Mouse (Mus musculus) thymus, postnatal 36 days (tissue): ENCODE data around the gene Map2.

Source experiments
- DNase-seq, 2 experiments: peaks; one replicate each; pipeline ENCODE4 v3.0.0; 2022; ENCODE audit warnings: mixed read lengths in 2 of 2

Gene Map2

GRCm38 (mm10) chr1:66395826-66396225, 220.8 kb downstream of the Map2 start:
- no peak for DNase-seq

GRCm38 (mm10) chr1:66401902-66402301, 226.8 kb downstream of the Map2 start:
- DNase-seq: no peak

- no peak for DNase-seq
Measured at GRCm38 (mm10) chr1:66407270-66407967, 232.3 kb downstream of the Map2 start.

- no peak for DNase-seq
Measured at GRCm38 (mm10) chr1:66418360-66418759, 243.3 kb downstream of the Map2 start.

- no peak for DNase-seq
Measured at GRCm38 (mm10) chr1:66426073-66426472, 251.0 kb downstream of the Map2 start.

GRCm38 (mm10) chr1:66430962-66431361, 255.9 kb downstream of the Map2 start:
- no peak for DNase-seq

- DNase-seq: no peak
Measured at GRCm38 (mm10) chr1:66431472-66431871, 256.4 kb downstream of the Map2 start.

GRCm38 (mm10) chr1:66438069-66438468, 263.0 kb downstream of the Map2 start:
- DNase-seq: no peak

- no peak for DNase-seq
Measured at GRCm38 (mm10) chr1:66442922-66443321, 267.8 kb downstream of the Map2 start.

- DNase-seq: no peak
Measured at GRCm38 (mm10) chr1:66449471-66449870, 274.4 kb downstream of the Map2 start.

- DNase-seq: no peak
Measured at GRCm38 (mm10) chr1:66456580-66456979, 281.5 kb downstream of the Map2 start.

- no peak for DNase-seq
Measured at GRCm38 (mm10) chr1:66457747-66458146, 282.7 kb downstream of the Map2 start.

- no peak for DNase-seq
Measured at GRCm38 (mm10) chr1:66459394-66459793, 284.3 kb downstream of the Map2 start.

GRCm38 (mm10) chr1:66460850-66461249, 285.8 kb downstream of the Map2 start:
- no peak for DNase-seq

GRCm38 (mm10) chr1:66467821-66468703, 293.0 kb downstream of the Map2 start, which contains the start of gene Unc80:
TSS of gene Unc80 (plus strand) at chr1:66468367.
- peak in 1 of 2 experiments; percentile 5 for DNase-seq

- no peak for DNase-seq
Measured at GRCm38 (mm10) chr1:66468704-66469020, 293.6 kb downstream of the Map2 start.

GRCm38 (mm10) chr1:66482751-66483150, 307.7 kb downstream of the Map2 start:
- DNase-seq: no peak
